Mouse (Mus musculus) adrenal gland, postnatal 14 days (tissue): ENCODE results near the gene Slc4a5. TPM values are rescaled to one million over a fixed set of nuclear protein-coding genes. Genes with fewer than 3 reads are reported as not detected.

Experiments
- DNase-seq: peaks from one replicate; pipeline ENCODE4 v3.0.0; 2021; ENCODE audit warnings: mixed read lengths
- total RNA-seq: library from RNA; stranded (reverse); gene quantifications from 2 replicates; pipeline ENCODE4 v1.2.3, GENCODE M21; 2021

Gene Slc4a5
- total RNA-seq, 1 experiment from 2014 or later, result 0.30 TPM

- no peak for DNase-seq
Observed at GRCm38 (mm10) chr6:83233306-83233705, 13.7 kb downstream of the Slc4a5 start.

GRCm38 (mm10) chr6:83234280-83234741, 14.7 kb downstream of the Slc4a5 start:
- DNase-seq, result no peak

- DNase-seq, result no peak
Observed at GRCm38 (mm10) chr6:83237123-83237522, 17.5 kb downstream of the Slc4a5 start.

- no peak for DNase-seq
Observed at GRCm38 (mm10) chr6:83244422-83245061, 24.9 kb downstream of the Slc4a5 start.

- DNase-seq, result peak; percentile 90
Observed at GRCm38 (mm10) chr6:83245134-83245533, 25.5 kb downstream of the Slc4a5 start.

GRCm38 (mm10) chr6:83245997-83246396, 26.4 kb downstream of the Slc4a5 start:
- no peak for DNase-seq

- DNase-seq, result no peak
Observed at GRCm38 (mm10) chr6:83246750-83247149, 27.1 kb downstream of the Slc4a5 start.

- DNase-seq, result no peak
Observed at GRCm38 (mm10) chr6:83247153-83247552, 27.5 kb downstream of the Slc4a5 start.

GRCm38 (mm10) chr6:83254242-83254641, 34.6 kb downstream of the Slc4a5 start:
- no peak for DNase-seq

- DNase-seq, result no peak
Observed at GRCm38 (mm10) chr6:83264516-83264915, 44.9 kb downstream of the Slc4a5 start.

- DNase-seq, result no peak
Observed at GRCm38 (mm10) chr6:83265253-83265652, 45.6 kb downstream of the Slc4a5 start.

GRCm38 (mm10) chr6:83265653-83266052, 46.0 kb downstream of the Slc4a5 start:
- no peak for DNase-seq

GRCm38 (mm10) chr6:83267616-83268015, 48.0 kb downstream of the Slc4a5 start:
- no peak for DNase-seq

GRCm38 (mm10) chr6:83268144-83269010, 48.7 kb downstream of the Slc4a5 start:
- DNase-seq, result peak; percentile 97

GRCm38 (mm10) chr6:83273733-83274132, 54.1 kb downstream of the Slc4a5 start:
- DNase-seq, result no peak

- DNase-seq, result no peak
Observed at GRCm38 (mm10) chr6:83277151-83277550, 57.5 kb downstream of the Slc4a5 start.

- DNase-seq, result peak; percentile 61
Observed at GRCm38 (mm10) chr6:83278881-83279280, 59.3 kb downstream of the Slc4a5 start.

GRCm38 (mm10) chr6:83280256-83280955, 60.8 kb downstream of the Slc4a5 start:
- DNase-seq, result peak; percentile 53

GRCm38 (mm10) chr6:83300447-83301229, 81.0 kb downstream of the Slc4a5 start:
- no peak for DNase-seq

GRCm38 (mm10) chr6:83301294-83301693, 81.7 kb downstream of the Slc4a5 start:
- no peak for DNase-seq

- peak; percentile 32 for DNase-seq
Observed at GRCm38 (mm10) chr6:83302264-83302663, 82.6 kb downstream of the Slc4a5 start.

- DNase-seq, result no peak
Observed at GRCm38 (mm10) chr6:83309017-83309416, 89.4 kb downstream of the Slc4a5 start.
